Mouse (Mus musculus) frontal cortex, postnatal 36 days (tissue): ENCODE data around the gene Gpr62.

Experiments
- DNase-seq, 2 experiments: peaks; one replicate each; pipeline ENCODE4 v3.0.0; 2022; ENCODE audit warnings: low spot score in 2 of 2

The Gpr62 gene

GRCm38 (mm10) chr9:106454888-106455681 lies 10.7 kb downstream of the Gpr62 start:
- DNase-seq, result peak in 1 of 2 experiments; percentile 50

- peak in 1 of 2 experiments; percentile 31 for DNase-seq
Measured at GRCm38 (mm10) chr9:106454071-106454761, 11.5 kb downstream of the Gpr62 start.

DNA sequence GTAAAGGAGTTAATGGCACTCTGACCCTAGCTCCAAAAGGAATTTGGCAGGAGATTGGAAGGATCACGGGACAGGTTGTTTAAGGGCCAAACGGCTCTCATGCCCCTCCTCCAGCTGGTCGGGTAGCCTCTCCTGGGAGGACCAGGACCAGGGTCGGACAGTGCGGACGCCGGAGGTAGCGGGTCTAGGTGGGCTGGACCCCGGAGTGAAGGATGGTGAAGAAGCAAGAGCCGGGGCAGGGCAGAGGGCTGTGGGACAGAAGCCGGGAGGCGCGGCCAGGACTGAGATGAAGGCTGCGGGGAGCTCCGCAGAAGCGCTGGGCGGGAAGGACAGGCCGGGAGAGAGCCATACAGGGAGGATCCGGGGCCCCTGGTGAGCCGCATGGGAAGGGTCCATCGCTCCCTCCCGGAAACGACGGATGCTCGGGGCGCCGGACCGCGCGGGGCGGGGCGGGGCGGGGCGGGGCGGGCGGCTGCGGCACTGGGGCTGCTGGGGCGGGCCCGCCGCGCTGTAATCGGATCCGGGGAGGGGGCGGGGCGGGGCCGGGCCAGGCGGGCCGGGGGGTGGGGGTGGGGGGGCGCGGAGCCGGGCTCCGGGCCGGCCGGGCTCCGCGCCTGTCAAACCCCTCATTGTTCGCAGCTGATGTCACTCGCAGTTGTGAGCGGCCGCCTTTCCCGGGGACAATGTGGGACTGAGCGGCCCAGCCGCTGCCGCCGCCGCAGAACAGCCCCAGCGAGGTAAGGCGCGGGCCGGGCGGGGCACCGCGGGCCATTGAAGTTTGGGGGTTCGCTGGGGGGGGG lies 12.3 kb downstream of the Gpr62 start, which contains the start of gene Pcbp4:
Gene Pcbp4, plus strand, starts transcription at position 21 of the 800 bp plus-strand sequence.
- peak in 1 of 2 experiments; percentile 38 for DNase-seq

DNA sequence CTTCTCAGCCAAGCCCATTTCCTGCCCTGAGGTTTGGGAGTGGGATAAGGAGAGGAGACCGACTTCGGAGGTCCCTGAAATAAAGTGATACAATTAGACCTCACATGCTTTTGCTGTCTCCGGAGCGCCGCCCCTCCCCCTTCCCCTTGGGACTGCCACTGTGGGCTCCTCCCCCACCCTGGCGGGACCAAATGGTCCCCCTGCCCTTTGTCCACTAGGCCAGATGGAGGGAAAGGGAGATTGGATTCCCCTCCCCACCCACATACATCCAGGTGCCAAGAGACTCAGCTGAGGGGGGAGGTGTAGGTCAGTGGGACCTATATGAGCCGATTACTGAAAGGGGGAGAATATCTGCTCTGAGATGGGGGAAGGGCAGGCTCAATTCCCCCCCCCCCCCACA lies 12.9 kb downstream of the Gpr62 start:
- DNase-seq, result no peak

DNA sequence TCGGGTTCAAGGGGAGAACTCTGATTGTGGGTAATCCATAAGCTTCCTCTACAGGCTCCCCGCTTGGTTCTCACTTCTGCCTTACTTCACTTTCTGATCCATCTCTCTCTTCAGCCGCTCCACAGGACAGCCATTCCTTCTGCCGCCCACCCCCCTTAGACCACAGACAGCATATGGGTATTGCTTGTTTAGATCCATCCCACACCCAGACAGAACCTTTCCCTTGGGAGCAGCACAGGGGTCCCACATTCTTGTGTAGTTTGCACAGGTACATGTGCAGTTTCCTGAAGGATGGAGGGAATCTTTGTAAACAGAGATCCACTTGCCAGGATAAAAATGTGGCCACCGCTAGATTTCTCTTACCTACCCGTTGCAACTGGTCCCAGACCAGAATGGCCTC lies 13.4 kb downstream of the Gpr62 start:
- DNase-seq, result no peak

- no peak for DNase-seq
Measured at GRCm38 (mm10) chr9:106451899-106452298, 13.8 kb downstream of the Gpr62 start.

- DNase-seq, result no peak
Measured at GRCm38 (mm10) chr9:106451298-106451697, 14.4 kb downstream of the Gpr62 start.

- DNase-seq, result no peak
Measured at GRCm38 (mm10) chr9:106450661-106451060, 15.1 kb downstream of the Gpr62 start.

DNA sequence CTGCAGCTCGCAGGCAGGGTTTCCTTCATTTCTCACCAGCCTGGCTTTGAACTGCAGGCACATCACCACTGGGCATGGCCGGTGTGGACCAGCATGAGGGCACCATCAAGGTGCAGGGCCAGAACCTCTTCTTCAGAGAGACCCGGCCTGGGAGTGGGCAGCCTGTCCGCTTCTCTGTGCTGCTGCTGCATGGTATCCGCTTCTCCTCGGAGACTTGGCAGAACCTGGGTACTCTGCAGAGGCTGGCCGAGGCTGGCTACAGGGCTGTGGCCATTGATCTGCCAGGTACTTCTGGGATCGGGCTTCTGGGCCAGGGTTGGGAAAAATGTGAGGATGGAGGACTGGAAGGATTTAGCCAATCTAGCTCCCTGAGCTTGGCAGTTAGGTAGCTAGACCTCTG lies 15.8 kb downstream of the Gpr62 start:
- no peak for DNase-seq

DNA sequence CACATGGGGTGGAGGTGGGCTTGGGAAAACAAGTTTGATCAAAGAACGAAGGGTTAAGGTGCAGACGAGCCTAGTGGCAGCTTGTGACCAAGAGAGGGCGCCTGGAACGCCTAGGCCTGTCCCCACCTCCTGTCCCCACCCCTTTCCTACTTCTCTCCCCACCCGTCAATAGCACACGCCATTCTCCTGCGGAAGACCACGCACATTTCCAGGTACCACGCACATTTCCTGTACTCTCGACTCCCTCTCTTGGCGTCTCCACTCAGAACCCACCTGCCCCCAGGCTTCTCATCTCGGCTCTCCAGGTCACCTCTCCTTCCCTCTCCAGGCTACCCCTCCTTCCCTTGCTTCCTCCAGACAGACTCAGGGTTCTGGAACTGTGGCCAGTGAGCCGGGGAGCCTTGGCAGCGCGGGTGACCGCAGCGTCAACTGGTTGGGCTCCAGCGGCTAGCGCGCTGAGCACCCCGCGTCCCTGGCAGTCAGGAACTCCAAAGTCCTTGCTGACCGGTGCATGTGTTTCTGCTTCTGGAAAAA lies 17.2 kb downstream of the Gpr62 start:
- peak; percentile 65 to 76 for DNase-seq

DNA sequence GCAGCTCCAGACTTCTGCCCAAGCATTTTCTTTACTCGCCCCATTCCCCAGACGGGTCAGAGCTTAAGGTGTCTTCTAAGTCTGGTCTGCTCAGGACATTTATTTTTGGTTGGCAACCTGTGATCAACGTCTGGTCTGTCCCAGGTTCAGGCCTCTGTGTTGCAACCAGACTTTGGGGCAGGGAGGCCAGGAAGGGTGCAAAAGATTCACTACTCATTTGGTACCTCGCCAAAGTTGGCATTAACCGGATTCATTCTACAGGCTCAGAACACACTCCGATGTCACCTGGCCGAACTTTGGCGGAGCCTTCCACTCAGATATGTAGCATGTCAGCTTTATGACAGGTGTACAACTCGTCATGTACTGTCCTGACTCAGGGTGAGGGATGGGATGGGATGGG lies 17.8 kb downstream of the Gpr62 start:
- no peak for DNase-seq

GRCm38 (mm10) chr9:106447348-106447747 lies 18.4 kb downstream of the Gpr62 start, which contains the start of the genes Abhd14b and Abhd14a:
TSS of gene Abhd14b (plus strand) at chr9:106447459.
TSS of gene Abhd14a (minus strand) at chr9:106447678.
- DNase-seq, result peak; percentile 93

GRCm38 (mm10) chr9:106444836-106445235 lies 20.9 kb downstream of the Gpr62 start:
- no peak for DNase-seq

DNA sequence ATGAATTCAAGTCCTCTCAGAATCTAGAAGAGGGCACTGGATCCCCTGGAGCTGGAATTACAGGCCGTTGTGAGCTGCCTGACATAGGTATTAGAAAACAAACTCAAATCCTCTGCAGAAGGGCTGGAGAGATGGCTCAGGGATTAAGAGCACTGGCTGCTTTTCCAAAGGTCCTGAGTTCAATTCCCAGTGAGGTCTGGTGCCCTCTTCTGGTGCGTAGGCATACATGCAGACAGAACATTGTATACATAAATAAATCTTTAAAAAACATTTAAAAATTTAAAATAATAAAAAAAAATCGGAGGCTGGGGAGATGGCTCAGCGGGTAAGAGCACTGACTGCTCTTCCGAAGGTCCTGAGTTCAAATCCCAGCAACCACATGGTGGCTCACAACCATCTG lies 23.1 kb downstream of the Gpr62 start:
- DNase-seq, result no peak

DNA sequence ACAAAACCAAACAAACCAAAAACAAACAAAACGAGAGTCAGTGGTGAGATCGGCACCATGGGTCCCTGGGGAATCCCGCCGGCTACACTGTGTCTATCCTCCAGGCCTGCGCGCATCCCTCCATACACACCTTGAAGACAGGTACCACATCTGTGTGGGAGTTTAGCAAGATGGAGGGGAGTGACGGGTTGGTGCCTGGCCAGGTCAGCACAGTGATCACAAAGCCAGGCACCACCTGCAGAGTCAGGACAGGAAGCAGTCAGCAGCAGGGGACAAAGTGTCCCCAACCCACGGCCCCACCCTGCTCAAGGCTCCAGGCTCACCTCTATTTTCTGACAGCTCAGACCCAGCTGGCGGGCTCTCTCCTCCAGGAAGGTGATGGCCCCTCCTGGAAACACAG lies 29.2 kb downstream of the Gpr62 start:
- DNase-seq, result no peak

DNA sequence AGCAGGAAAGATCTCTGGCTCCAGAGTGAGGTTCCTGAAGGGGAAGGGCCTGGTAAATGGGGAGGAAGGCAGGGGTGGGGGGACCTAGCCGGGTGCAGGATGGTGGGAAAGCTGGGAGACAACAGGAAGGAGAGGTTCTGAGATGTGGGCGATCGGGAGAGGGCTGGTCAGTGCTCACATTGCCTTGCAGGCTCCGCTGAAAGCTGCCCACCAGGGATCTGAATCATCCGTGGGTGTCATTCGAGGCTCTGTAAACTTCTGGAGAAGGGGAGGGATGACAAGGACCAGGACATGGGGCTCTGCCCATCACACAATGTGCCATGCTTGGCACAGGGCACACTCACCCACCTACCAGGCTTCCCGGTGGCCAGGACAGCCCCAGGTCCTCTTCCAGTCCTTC lies 32.3 kb downstream of the Gpr62 start:
- DNase-seq, result peak; percentile 36 to 63

DNA sequence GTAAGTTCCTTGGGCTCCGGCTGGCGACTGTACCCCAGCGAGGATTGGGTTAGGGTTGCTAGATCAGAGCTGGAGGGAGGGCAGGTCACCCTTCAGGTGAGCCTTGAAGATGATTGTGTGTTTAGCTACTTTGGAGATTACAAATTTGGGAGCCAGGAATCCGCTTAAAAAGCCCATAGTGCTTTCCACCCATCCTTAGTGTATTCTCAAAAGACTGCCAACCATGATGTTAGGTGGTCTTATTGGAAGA lies 35.8 kb downstream of the Gpr62 start:
- DNase-seq, result no peak

GRCm38 (mm10) chr9:106429221-106430014 lies 36.3 kb downstream of the Gpr62 start, which contains the start of gene Rpl29:
TSS of gene Rpl29 (plus strand) at chr9:106429454.
- DNase-seq, result peak; percentile 95

DNA sequence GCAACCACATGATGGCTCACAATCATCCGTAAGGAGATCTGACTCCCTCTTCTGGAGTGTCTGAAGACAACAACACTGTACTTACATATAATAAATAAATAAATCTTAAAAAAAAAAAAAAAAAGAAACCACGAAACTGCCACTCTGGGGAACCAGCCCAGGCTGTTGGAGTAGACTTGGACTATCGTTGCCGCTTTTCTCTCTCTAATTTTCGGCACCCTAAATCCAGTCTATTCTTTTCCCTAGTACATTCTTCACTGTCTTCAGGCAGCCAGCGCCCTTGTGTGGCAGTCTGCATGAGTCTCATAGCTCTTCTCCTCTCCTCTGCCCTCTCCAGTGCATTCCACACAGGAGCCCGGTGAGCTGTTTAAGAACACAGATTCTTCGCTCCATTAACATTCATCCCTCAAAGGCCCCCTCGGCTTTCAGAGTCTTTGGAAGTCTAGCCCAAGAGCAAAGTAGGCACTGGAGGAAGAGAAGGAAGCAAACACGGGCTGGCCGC lies 37.0 kb downstream of the Gpr62 start:
- DNase-seq, result no peak

DNA sequence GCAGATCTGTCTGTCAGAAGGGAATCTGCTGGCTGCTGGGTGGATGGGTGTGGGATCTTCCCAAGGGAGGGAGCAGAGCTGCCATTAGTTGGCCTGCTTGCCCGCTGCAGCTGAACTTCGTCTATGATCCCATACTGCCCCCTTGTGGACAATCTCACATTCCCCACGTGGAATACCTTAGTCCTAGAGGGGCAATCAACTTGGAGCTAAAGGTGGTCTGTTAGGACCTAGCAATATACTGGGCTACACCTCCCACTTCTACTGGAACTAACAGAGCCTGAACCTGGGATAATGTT lies 43.9 kb downstream of the Gpr62 start:
- peak; percentile 84 to 92 for DNase-seq
